Mouse (Mus musculus) brain, embryonic 18.5 days (tissue): Measurements from ENCODE around the gene Mael.
A peak's percentile ranks its signal among the peaks of the same experiment; 100 is the strongest.

Experiments
- DNase-seq: peaks from one replicate; pipeline ENCODE4 v3.0.0-alpha.2; 2012; ENCODE audit warnings: low read depth, low spot score

Mael gene

DNA sequence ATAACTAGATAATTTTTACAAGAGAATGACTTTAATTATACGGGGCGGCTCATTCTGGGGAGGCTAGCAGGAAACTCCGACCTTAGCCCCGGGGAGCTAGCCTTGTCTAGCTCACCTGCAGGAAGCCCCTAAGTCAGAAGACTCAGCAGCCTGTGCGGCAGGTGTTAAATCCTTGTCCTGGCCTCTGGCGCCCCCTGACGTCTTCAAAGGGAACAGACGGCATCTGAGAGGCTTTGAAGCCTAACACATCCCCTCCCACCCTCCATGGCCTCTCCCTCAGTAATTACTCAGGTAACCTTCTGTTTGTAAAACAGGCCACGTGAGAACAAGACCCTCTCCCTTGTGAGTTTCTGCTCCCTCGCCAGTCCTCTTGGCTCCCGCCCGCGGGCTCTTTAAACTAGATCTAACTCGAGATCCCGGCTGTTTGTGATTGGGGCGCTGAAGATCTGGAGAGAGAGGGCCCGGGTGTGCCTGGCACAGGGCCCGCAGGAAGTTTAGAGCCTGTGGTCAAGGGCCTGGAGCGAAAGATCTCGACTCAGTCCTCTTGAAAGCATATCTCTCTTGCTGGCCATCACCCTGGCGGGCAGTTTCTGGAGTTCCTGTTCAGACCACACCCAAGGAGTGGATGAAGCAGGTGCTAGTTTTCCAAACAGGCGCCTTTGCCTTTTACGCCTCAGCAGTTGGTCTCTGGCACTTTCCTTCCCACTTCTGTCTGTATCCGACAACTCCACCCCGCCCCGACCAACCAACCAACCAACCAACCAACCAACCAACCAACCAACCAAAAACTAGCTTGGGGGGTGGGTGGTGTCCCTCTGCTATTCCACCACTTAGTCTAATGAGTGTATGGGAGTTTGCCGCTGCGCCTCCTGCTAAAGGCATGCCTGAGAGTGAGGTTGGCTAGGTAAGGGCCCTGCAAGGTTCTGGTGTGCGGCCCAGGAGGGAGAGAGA is 84.1 kb downstream of the Mael start:
- DNase-seq, result peak; percentile 40

GRCm38 (mm10) chr1:166153351-166154120 is 85.0 kb downstream of the Mael start:
- DNase-seq, result peak; percentile 58

GRCm38 (mm10) chr1:166152034-166152433 is 86.5 kb downstream of the Mael start:
- no peak for DNase-seq

GRCm38 (mm10) chr1:166151341-166151740 is 87.2 kb downstream of the Mael start:
- no peak for DNase-seq
